In the genomic region with DNA sequence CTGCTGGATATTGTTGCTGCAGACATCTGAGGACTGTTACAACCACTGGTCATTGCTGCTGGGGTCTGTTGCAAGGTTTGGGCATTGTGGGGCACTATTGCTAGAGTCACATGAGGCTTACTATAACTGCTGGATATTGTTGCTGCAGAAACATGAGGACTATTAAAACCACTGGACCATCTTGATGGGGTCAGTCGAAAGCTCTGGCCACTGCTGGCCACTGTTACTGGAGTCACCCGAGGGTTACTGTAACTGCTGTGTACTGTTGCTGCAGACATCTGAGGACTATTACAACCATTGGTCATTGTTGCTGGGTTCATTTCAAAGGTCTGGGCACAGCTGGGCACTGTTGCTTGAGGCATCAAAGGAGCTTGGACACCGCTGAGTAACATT, we compare ENCODE assay signal across 31 mouse cellular contexts. TPM values are rescaled to one million over a fixed set of nuclear protein-coding genes. Genes with fewer than 3 reads are reported as not detected.
"Had no signal": no experiment of that assay in that cellular context is flagged by ENCODE, and none has a peak within 500 bp of the region (broad histone marks: within the 10 kb centered on the region; RNA-seq: fewer than 3 reads in every experiment).

No protein-coding gene starts in this region.

RNA-seq across cellular contexts. Expression of a gene that starts 9.7 kb away (rescaled TPM):
- total RNA-seq: left cerebral cortex, postnatal 10 days; left cerebral cortex, postnatal 14 days; left cerebral cortex, postnatal 25 days; left cerebral cortex, postnatal 36 days; left cerebral cortex, postnatal 4 days had no signal
- polyA plus RNA-seq: limb, embryonic 10.5 days; limb, embryonic 11.5 days; limb, embryonic 12.5 days; limb, embryonic 13.5 days; liver, embryonic 11.5 days; midbrain, embryonic 10.5 days; midbrain, embryonic 11.5 days; midbrain, embryonic 12.5 days; midbrain, embryonic 13.5 days; midbrain, embryonic 15.5 days; midbrain, embryonic 16.5 days; midbrain, postnatal 0 days; neural tube, embryonic 11.5 days; neural tube, embryonic 12.5 days; neural tube, embryonic 13.5 days had no signal

RNA-seq across cellular contexts. Expression of a gene that starts 54.6 kb away (rescaled TPM):
- total RNA-seq: left cerebral cortex, postnatal 10 days; left cerebral cortex, postnatal 14 days; left cerebral cortex, postnatal 25 days; left cerebral cortex, postnatal 36 days; left cerebral cortex, postnatal 4 days; midbrain, postnatal 0 days had no signal
- polyA plus RNA-seq: limb, embryonic 10.5 days; limb, embryonic 11.5 days; limb, embryonic 12.5 days; limb, embryonic 13.5 days; limb, embryonic 14.5 days; limb, embryonic 15.5 days; liver, adult 2 months; liver, embryonic 11.5 days; liver, embryonic 12.5 days; liver, embryonic 13.5 days; liver, embryonic 14.5 days; lung, embryonic 14.5 days; lung, embryonic 16.5 days; lung, postnatal 0 days; midbrain, embryonic 10.5 days; midbrain, embryonic 11.5 days; midbrain, embryonic 12.5 days; midbrain, embryonic 13.5 days; midbrain, embryonic 14.5 days; midbrain, embryonic 15.5 days; midbrain, embryonic 16.5 days; midbrain, postnatal 0 days; myocyte; neural tube, embryonic 11.5 days; neural tube, embryonic 12.5 days; neural tube, embryonic 13.5 days had no signal
